Mouse (Mus musculus): ENCODE measurements at regions not wholly inside any gene's neighbourhood (a gene's known extent, or its start where the extent isn't known, plus 50 kb on each side); places are given as distances from the start of the nearest gene placed in this dataset.

- Histone ChIP-seq H3K9me3 (no peaks in the 10 kb centered on the region), H3K4me3 (replicated peaks) (no peak overlapping the region), H3K36me3 (no peaks in the 10 kb centered on the region), H3K9ac (no peak overlapping the region), H3K27me3 (replicated peaks) (no peaks in the 10 kb centered on the region), H3K4me2 (replicated peaks) (no peak overlapping the region), H3K4me1 (replicated peaks) (peaks cover 37% of the 10 kb centered on the region), H3K27ac (no peak overlapping the region)
- ATAC-seq = no peak
- WGBS = 18% methylated on average over 1 of the region's 1 CpGs
Measured at GRCm38 (mm10) chr9:120774772-120775171, 154.2 kb upstream of the Ctnnb1 start.

GRCm38 (mm10) chr9:120775721-120776120, 153.3 kb upstream of the Ctnnb1 start:
- WGBS = 53% methylated on average over 3 of the region's 3 CpGs
- Histone ChIP-seq H3K9ac (no peak overlapping the region), H3K27ac (peak overlapping the region; percentile 63), H3K9me3 (no peaks in the 10 kb centered on the region), H3K4me2 (replicated peaks) (no peak overlapping the region), H3K4me3 (replicated peaks) (no peak overlapping the region), H3K27me3 (replicated peaks) (no peaks in the 10 kb centered on the region), H3K36me3 (no peaks in the 10 kb centered on the region), H3K4me1 (replicated peaks) (peaks cover 31% of the 10 kb centered on the region)
- no peak for ATAC-seq

GRCm38 (mm10) chr9:120776456-120777001, 152.5 kb upstream of the Ctnnb1 start:
- peak; percentile 91 for ATAC-seq
- Histone ChIP-seq H3K27me3 (replicated peaks) (no peaks in the 10 kb centered on the region), H3K4me3 (replicated peaks) (no peak overlapping the region), H3K9ac (no peak overlapping the region), H3K4me1 (replicated peaks) (peaks cover 24% of the 10 kb centered on the region), H3K9me3 (no peaks in the 10 kb centered on the region), H3K4me2 (replicated peaks) (no peak overlapping the region), H3K36me3 (no peaks in the 10 kb centered on the region), H3K27ac (peak overlapping the region; percentile 63)
- WGBS = 10% methylated on average over 4 of the region's 4 CpGs

GRCm38 (mm10) chr9:120777016-120777415, 152.0 kb upstream of the Ctnnb1 start:
- Histone ChIP-seq H3K27ac (peak overlapping the region; percentile 63), H3K27me3 (replicated peaks) (no peaks in the 10 kb centered on the region), H3K36me3 (no peaks in the 10 kb centered on the region), H3K4me1 (replicated peaks) (peaks cover 19% of the 10 kb centered on the region), H3K9me3 (no peaks in the 10 kb centered on the region), H3K4me3 (replicated peaks) (no peak overlapping the region), H3K4me2 (replicated peaks) (no peak overlapping the region), H3K9ac (no peak overlapping the region)
- 34% methylated on average over 6 of the region's 6 CpGs for WGBS
- no peak for ATAC-seq

- no peak overlapping the region for H3K4me3 ChIP-seq (replicated peaks)
- no peak for ATAC-seq
- no peaks in the 10 kb centered on the region for H3K27me3 ChIP-seq (replicated peaks)
- H3K9me3 ChIP-seq = no peaks in the 10 kb centered on the region
- H3K27ac ChIP-seq = 0 out of 2 replicates have a peak overlapping the region, but pooled peaks have one; percentile 1
- no peak overlapping the region for H3K4me2 ChIP-seq (replicated peaks)
- 66% methylated on average over 10 of the region's 10 CpGs for WGBS
- H3K36me3 ChIP-seq = no peaks in the 10 kb centered on the region
- peaks cover 17% of the 10 kb centered on the region for H3K4me1 ChIP-seq (replicated peaks)
- no peak overlapping the region for H3K9ac ChIP-seq
Measured at GRCm38 (mm10) chr9:120777501-120777900, 151.5 kb upstream of the Ctnnb1 start.

GRCm38 (mm10) chr9:120778423-120778822, 150.6 kb upstream of the Ctnnb1 start:
- 36% methylated on average over 2 of the region's 2 CpGs for WGBS
- ATAC-seq = no peak

GRCm38 (mm10) chr9:120794210-120794609, 134.8 kb upstream of the Ctnnb1 start:
- Histone ChIP-seq H3K4me2 (replicated peaks) (no peak overlapping the region), H3K27me3 (replicated peaks) (no peaks in the 10 kb centered on the region), H3K36me3 (no peaks in the 10 kb centered on the region), H3K4me3 (replicated peaks) (no peak overlapping the region), H3K9me3 (no peaks in the 10 kb centered on the region), H3K4me1 (replicated peaks) (no peaks in the 10 kb centered on the region; the same call in 1 of the 2 replicates), H3K9ac (no peak overlapping the region), H3K27ac (no peak overlapping the region)
- ATAC-seq = no peak
- 78% methylated on average over 5 of the region's 5 CpGs for WGBS

More at GRCm38 (mm10) chr9:120778423-120778822, 150.6 kb upstream of the Ctnnb1 start:
- Histone ChIP-seq H3K27me3 (replicated peaks) (no peaks in the 10 kb centered on the region), H3K27ac (no peak overlapping the region; the same call in 1 of the 2 replicates), H3K4me2 (replicated peaks) (no peak overlapping the region), H3K4me3 (replicated peaks) (no peak overlapping the region), H3K4me1 (replicated peaks) (peaks cover 13% of the 10 kb centered on the region), H3K36me3 (no peaks in the 10 kb centered on the region), H3K9me3 (no peaks in the 10 kb centered on the region), H3K9ac (no peak overlapping the region)

GRCm38 (mm10) chr9:120796111-120796880, 132.7 kb upstream of the Ctnnb1 start:
- H3K9ac ChIP-seq = no peak overlapping the region
- H3K9me3 ChIP-seq = no peaks in the 10 kb centered on the region
- WGBS = 80% methylated on average over 10 of the region's 10 CpGs
- H3K27me3 ChIP-seq (replicated peaks) = no peaks in the 10 kb centered on the region
- no peak overlapping the region for H3K4me2 ChIP-seq (replicated peaks)
- no peak for ATAC-seq
- no peak overlapping the region for H3K27ac ChIP-seq
- H3K4me1 ChIP-seq (replicated peaks) = no peaks in the 10 kb centered on the region; the same call in 1 of the 2 replicates
- H3K36me3 ChIP-seq = no peaks in the 10 kb centered on the region
- no peak overlapping the region for H3K4me3 ChIP-seq (replicated peaks)

GRCm38 (mm10) chr9:120797996-120798663, 130.9 kb upstream of the Ctnnb1 start:
- no peaks in the 10 kb centered on the region for H3K36me3 ChIP-seq
- ATAC-seq = no peak
- H3K27me3 ChIP-seq (replicated peaks) = no peaks in the 10 kb centered on the region
- H3K27ac ChIP-seq = no peak overlapping the region
- no peak overlapping the region for H3K4me2 ChIP-seq (replicated peaks)
- no peak overlapping the region for H3K9ac ChIP-seq
- no peak overlapping the region for H3K4me3 ChIP-seq (replicated peaks)
- no peaks in the 10 kb centered on the region; the same call in 1 of the 2 replicates for H3K4me1 ChIP-seq (replicated peaks)
- 59% methylated on average over 10 of the region's 10 CpGs for WGBS
- no peaks in the 10 kb centered on the region for H3K9me3 ChIP-seq

GRCm38 (mm10) chr9:120798901-120799300, 130.1 kb upstream of the Ctnnb1 start:
- Histone ChIP-seq H3K4me1 (replicated peaks) (no peaks in the 10 kb centered on the region; the same call in 1 of the 2 replicates), H3K4me2 (replicated peaks) (no peak overlapping the region), H3K9ac (no peak overlapping the region), H3K27ac (no peak overlapping the region), H3K27me3 (replicated peaks) (no peaks in the 10 kb centered on the region), H3K4me3 (replicated peaks) (no peak overlapping the region), H3K36me3 (no peaks in the 10 kb centered on the region), H3K9me3 (no peaks in the 10 kb centered on the region)
- 35% methylated on average over 12 of the region's 12 CpGs for WGBS
- ATAC-seq = 0 out of 2 replicates have a peak, but pooled peaks have one; percentile 41

- Histone ChIP-seq H3K4me1 (replicated peaks) (peaks cover 9% of the 10 kb centered on the region), H3K9me3 (no peaks in the 10 kb centered on the region), H3K27ac (no peak overlapping the region), H3K9ac (no peak overlapping the region), H3K27me3 (replicated peaks) (no peaks in the 10 kb centered on the region), H3K4me3 (replicated peaks) (no peak overlapping the region), H3K36me3 (no peaks in the 10 kb centered on the region), H3K4me2 (replicated peaks) (no peak overlapping the region)
- peak; percentile 30; the same call in 1 of the 2 replicates for ATAC-seq
- WGBS = 81% methylated on average over 4 of the region's 4 CpGs
Measured at GRCm38 (mm10) chr9:120802646-120803045, 126.4 kb upstream of the Ctnnb1 start.

- Histone ChIP-seq H3K4me1 (replicated peaks) (peaks cover 9% of the 10 kb centered on the region), H3K9me3 (no peaks in the 10 kb centered on the region), H3K4me3 (replicated peaks) (no peak overlapping the region), H3K27me3 (replicated peaks) (no peaks in the 10 kb centered on the region), H3K27ac (peak overlapping the region; percentile 56; the same call in 1 of the 2 replicates), H3K36me3 (no peaks in the 10 kb centered on the region), H3K9ac (no peak overlapping the region), H3K4me2 (replicated peaks) (no peak overlapping the region; the same call in 1 of the 2 replicates)
- WGBS = 26% methylated on average over 10 of the region's 10 CpGs
- ATAC-seq = peak; percentile 32; the same call in 1 of the 2 replicates
Measured at GRCm38 (mm10) chr9:120804760-120805294, 124.2 kb upstream of the Ctnnb1 start.
